Mouse (Mus musculus): ENCODE measurements around the gene Henmt1.

Henmt1 gene

DNA sequence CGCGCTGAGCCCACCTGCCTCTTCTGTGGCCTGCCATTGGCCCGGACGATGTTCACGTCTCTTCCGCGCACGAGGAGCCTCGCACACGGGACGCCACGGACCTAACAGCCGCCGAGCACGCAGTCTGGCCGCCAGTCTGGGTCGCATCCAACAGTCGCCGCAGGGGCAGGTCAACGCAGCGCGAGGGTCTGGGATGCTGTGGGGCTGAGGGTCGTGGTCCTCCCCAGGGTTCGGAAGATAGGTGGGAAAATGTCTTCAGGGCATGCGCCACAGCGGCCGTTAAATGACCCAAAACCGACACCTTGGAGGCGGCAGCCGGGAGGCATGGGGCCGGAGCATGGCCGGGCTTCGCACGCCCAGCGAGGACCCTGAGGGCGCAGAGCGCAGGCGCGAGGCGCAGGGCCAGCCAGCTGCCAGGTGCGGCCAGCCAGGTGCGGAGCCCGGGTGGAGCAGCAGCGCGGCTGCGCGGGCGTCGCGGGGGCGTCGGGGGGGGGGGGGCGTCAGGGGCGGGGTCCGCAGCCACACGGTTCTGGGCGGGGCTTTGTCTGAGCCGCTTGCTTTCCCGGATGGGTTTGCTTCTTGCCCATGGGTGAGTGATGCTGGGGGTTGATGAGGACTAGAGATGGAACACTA, 444 bp downstream of the Henmt1 start, which contains the start of gene Gm9857:
Gene Gm9857 (minus strand): TSS at position 445 of the 633 bp plus-strand sequence.
- no peak for DNase-seq (ENCODE audit: low read depth)

DNA sequence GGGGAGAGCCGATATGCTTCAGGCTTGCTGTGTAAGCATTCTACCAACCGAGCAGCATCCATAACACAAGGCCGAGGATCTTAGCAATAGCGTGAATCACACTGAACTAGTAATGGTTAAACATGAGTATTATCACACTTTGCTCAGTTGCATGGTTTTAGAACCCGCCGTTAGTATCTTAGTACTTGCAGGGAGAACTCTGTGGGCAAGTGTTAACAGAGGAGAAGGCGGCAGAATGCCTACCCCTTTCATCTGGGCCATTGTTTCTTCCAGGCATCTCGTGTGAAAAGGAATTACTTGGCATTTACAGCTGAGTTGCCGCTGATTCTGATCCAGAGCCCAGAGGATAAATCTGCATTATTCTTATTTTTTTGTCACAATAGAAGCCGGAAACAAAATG, 1.3 kb downstream of the Henmt1 start:
- no peak for DNase-seq (ENCODE audit: low read depth)

DNA sequence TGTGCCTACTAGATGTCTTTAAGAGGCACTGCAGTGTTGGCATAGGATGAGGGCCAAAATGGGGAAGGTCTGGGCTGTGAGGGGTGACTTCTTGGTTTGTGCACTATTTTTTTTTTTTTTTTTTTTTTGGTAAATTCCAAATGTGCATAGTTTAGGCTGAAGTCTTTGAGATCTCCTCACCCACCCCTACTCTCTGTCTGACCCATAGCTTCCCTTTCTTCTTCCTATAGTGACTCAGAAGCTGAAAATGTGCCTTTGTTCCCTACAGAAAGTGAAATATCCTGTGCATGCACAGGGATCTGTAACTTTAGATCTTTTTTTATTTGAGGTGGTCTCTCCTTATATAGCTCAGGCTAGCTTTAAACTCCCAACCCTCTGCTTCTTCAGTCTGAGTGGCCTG, 18.3 kb downstream of the Henmt1 start:
- peak; percentile 34 for DNase-seq (ENCODE audit: low read depth)

DNA sequence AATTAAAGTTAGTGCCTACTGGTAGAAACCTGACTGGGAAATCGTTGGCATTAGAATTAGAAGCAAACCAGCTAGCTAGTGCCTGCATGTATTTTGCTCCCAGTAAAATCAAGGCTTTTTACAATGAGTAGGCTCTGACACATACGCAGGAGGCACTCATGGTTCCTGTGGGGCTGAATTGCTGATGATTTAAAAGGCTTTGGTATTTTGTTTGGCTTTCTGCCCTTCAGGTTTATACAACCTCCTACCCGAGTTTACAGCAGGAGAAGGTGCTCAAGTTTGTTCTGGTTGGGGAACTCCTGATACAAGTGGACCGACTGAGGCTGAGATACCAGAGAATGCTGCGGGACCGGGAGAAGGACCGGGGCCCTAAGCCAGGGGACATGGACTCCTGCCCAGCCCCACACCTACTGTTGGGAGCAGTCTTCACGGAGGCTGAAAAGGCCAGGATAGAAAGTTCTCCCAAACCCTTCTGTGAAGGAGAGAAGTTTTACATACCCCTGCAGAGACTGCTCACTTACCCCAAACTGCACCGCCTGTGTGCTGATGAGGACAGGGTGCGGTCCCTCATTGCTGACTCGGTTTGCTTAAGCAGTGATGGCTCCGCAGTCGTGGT, 20.1 kb downstream of the Henmt1 start:
- no peak for DNase-seq (ENCODE audit: low read depth)

DNA sequence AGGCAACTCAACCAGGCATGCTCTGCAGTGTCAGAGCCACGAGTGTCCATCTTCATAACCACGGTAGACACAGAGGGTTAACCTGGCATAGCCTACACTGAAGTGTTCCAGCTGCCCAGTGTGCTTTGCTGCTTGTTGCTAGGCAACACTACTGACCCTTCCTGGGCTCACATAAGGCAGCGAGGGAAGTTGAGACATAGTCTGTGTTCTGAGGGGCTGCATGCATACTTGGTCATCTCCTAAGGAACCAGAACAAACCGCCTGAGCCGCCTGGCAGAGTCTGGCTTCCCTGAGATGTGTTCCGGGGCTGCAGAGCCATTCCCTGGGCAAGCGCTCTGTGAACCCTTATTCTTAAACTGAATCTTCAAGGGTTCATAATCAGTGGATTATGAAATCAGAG, 21.6 kb downstream of the Henmt1 start:
- no peak for DNase-seq (ENCODE audit: low read depth)

DNA sequence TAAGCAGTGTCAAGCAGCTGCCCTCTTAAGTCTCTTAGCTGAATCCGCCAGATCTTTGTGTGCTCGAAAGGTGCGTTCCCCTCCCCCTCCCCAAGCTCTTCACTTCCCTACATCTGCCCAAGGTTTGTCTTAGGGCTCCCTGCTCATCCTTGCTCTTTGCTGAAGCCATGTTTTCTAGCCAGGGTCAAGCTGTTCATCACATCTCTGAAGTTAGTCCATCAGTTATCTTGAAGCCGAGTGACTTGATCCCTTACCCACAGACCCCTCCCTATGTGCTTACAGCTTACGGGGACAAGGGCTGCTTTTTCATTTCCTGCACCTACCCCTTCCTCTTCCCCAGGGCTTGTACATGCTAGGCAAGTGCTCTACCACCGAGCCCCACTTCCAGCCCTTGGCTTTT, 22.0 kb downstream of the Henmt1 start:
- DNase-seq (ENCODE audit: low read depth) = no peak

DNA sequence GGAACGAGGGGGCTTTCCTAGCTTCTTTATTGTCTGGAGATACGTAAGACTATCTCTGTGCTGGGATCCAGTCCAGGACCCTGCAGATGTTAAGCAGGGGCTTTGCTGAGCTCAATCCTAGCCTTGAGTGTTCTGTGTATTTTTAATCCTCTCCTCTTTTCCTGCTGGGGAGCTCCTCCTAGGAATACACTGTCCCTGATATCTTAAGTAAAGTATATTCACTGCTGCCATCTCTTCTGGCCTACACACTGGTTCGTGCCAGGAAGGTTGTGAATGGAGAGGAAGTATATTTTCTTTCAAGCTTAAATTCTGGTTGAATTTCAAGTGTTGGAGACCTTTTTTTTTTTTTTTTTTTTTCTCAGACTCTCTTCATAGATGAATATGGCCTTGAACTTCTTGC, 23.6 kb downstream of the Henmt1 start:
- no peak for DNase-seq (ENCODE audit: low read depth)

DNA sequence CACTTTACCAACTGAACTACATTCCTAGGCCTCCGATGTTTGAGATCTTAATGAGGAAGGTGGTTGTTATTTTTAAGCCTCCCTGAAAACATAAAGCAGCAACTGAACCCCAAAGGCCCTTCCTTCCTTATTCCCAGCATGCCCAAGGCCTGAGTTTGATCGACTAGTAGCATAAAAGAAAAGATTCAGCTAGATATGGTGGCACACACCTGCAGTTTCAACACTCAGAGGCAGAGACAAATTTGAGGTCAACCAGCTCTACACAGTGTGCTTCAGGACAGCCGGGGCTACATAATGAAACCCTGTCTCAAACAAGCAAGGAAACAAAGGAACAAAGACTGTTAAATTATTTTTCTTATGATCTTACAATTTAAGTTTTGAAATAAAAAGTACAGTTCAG, 24.1 kb downstream of the Henmt1 start:
- no peak for DNase-seq (ENCODE audit: low read depth)

DNA sequence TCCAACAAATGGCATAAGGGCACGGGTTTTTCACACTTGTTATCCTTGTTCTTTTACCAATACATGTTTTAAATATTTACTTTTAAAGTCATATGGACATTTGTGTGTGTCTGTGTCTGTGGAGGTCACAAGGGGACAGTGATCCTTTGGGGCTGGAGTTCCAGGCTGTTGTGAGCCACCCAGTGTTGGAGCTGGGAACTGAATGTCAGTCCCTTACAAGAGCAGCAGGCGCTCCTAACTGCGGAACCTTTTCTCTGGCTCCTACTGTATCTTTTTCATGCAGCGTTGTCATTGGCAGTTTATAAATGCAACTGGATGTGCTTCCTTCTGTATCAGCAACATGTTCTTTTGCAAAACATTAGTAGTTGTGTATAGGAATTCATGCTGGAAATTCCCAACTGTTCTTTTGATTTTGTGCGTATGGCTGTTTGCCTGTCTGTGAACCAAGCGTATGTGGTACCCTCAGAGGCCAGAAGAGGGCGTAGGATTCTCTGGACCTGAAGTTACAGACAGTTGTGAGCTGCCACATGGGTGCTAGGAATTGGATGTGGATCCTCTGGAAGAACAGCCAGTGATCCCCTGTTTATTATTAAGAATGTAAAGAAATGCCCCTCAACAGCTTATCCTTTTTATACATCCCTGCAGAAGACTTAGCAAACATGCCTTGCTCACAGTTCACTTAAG, 24.8 kb downstream of the Henmt1 start:
- DNase-seq (ENCODE audit: low read depth) = no peak

DNA sequence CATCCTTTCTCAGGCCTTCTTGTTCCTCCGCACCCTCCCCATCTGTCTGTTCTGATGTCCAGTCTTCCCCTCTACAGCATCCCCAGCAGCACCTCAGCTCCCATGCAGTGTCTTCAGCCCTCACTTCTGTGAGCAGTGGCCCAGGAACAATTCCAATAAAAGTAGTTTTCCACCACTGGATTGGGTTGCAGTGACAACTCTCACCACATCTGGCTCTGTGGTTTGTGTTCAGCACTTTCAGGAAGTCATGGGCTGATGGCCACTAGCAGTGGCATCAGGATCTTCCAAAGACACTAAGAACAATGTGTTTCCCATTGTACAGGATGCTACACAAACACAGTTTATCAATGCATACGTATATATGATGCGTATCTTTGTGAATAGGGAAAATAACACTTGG, 26.4 kb downstream of the Henmt1 start:
- peak; percentile 52 for DNase-seq (ENCODE audit: low read depth)

DNA sequence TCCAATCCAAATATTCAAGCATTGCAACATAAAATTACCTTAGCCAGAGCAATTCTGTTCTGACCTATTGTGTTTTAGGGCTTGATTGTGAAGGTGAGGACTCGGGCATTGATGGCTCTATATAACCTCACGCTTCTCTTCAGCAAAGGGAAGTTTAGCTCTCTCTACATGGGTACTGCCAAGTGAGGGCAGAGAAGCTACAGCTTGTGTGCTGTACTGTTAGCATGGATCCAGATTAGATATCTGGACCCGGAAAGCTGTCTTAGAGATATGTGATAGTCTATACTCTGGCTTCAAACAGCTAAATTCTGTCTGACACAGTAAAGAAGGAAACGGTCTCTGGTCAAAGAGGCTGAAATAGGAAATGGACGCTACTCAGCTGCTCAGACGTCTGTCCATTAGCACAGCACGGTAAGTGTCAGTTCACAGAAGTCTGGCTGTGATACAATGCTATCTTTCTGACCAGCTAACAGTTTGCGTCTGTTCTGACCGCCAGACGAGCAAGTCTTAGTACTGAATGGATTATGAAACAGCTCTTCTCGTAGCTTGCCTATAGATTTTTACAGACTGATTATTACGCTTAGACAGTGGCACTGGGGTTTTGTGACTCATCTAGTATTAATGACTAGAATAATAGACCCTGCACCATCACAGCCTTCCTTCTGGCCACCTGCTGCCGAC, 34.4 kb downstream of the Henmt1 start:
- no peak for DNase-seq (ENCODE audit: low read depth)

DNA sequence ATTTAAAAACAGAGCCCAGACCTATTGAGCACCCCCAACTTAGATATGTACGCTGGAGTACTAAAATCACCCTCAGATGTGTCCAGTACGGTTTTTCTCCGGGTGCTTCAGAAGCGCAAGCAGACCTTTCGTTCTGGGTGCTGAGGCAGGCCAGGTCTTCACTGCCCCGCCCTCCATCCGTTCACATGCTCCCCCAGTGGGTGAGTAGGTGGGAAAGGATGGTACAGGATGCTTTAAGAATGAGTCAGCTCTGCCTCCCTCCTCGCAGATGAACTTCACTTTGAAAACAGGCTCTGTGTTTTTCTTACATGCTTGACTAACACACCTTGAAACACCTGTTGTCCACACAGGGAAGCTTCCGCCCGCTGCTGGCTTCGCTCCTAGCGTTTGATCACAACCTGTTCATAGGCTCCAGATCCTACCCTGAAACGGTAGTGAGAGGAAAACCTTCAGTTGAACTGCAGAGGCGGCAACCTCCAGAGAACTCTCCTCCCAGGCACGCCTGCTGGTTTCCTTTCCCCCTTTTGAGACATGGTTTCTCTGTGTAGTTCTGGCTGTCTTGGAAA, 35.3 kb downstream of the Henmt1 start:
- no peak for DNase-seq (ENCODE audit: low read depth)

DNA sequence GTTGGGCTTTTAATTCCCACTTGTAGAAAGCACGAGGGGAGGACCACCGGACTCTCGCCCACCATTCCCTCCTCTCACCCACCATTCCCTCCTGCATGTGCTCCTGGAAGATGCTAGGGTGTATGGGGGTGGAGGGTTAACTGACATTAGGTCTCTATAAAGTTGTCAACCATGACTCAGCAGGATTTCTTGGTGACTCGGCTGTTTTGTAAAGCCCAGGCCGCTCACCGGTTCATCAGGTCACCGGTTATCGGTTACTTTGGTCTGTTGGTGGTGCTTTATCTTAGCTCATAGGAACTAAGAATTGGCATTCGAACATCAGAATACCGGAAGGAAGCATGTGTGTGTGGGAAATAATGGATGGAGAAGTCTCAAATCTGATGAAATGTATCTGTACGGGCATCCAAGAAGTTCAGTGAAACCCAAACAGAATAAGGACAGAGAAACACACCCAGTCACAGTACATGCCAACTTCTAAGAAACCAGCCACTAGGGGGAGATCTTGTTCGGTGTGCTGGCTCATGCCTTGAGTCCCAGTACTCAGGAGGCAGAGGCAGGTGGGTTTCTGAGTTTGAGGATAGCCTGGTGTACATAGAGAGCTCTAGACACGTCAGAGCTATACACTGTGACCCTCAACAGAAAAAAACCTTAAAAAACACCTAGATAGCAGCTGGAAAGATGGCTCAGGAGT, 37.8 kb downstream of the Henmt1 start:
- DNase-seq (ENCODE audit: low read depth) = peak; percentile 74

DNA sequence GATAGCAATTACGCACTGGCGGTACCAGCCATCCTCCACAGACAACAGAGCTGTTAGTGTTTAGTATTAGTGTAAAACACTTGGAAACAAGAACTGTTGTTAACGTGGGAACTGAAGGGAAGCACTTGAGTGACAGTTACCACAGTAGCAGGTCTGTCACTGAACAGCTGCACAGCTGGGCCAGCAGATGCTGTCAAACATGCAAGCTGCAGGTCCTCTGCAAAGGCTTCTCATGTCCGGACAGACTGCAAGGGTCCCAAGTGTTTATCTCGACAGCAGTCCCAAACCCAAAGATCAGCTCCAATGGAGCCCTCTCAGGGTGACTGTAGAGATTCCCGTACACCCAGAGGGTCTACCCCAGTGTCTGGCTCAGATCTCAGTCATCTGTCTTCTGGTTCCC, 42.3 kb downstream of the Henmt1 start:
- DNase-seq (ENCODE audit: low read depth) = no peak

DNA sequence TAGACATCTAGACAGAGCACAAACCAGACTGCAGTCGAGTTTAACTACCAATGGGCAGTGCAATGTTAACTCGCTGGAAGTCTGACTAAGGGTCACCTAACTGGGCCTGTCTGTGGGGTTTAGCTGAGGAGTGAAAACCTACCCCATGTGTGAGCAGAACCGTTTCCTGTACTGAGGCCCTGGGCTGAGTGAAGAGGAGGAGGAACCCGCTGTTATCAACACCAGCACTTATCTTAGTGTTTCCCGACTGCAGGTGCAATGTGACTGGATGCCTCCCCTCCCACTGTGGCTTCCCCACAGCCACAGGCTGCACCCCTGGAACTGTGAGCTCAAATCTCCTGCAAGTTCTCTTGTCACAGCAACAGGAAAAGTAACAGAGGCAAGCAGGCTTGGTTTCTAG, 44.3 kb downstream of the Henmt1 start:
- DNase-seq (ENCODE audit: low read depth) = peak; percentile 72

DNA sequence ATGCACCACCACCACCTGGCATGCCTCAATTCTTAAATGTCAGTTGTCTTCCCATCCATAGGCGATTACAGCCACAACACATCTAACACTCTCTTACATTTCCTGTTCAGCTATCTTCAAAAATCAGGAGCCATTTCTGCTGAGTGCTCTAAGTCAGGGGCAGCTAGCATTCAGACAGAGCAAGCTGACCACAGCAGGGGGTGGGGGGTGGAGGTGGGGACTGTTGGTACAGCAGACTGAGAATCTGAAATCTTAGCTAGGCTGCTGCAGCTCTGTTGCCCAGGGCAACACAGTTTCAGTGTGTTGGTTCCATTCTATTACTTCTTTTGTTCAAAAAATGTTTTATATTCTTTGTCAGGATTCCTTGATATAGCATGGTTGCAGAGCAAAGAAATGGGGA, 46.9 kb downstream of the Henmt1 start:
- DNase-seq (ENCODE audit: low read depth) = peak; percentile 73

DNA sequence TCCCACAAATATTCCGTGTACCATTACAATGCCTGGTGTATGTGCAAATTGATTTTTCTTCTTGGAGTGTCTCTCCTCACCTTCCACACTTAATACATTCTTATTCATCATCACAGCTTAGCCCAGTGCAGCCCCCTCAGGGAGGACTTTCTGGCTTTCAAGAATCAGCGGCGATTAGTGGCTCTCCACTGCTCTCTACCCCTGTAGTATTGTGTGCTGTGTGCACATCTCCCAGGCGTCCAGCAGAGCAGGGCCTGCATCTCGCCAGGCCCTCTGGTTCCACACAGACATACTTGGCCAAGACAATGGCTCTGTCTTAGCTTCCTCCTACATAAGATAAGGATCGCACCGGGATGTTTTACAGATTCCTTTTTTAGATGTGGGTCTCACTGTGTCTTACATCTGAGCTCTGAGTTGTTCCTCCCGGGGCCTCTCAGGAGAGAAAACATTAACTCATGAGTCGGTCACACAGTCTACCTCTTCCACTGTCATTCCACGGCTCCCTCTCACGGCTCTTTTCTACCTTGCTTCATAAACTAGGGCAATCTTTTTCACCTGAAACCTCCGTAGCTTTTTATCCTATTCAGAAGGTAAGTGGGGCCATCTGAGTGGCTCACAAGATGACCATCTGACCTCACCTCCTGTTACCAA, 47.5 kb downstream of the Henmt1 start:
- no peak for DNase-seq (ENCODE audit: low read depth)

DNA sequence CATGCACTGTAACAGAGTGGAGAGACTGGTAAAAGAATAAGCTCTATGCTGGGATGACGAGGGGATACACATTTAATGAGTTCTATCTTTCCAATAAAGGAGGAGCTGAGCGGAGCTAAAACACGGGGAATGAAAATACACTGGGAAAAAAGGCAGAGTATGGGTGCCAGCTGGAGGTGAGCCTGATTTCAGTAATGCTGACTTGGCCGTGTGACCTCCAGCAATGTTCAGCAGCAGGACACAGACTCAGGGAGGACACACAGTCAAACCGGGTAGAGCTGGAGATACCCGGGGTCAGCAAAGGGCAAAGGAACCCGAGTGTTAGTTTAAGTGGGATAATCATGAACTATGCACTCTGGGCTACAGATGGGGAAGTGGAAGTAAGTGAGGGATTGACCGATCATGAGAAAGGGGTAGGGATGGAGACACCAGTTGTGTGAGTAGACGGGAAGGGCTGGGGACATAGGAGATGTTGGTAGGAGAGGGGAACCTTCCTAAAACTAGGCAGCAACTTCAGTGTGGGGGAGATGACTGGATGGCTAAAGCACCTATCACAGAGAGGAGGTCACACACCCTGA, 50.4 kb downstream of the Henmt1 start:
- DNase-seq (ENCODE audit: low read depth) = no peak

DNA sequence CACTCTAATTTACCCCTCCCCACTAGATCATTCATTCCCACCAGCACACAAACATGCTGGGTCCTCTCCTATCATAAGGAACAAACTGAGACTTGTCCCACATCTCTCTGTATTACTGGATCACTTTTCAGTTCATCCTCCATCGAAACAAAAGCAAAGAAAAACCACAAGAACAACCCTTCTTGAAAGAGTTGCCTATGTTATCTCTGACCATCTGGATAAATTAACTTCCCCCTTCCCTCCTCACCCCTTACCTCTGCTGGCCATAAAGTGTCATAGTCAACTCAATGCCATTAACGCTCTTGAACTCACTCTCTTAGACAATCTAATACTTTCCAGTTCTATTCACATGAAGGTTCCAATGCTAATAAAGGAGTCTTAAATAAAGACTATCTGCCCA, 54.8 kb downstream of the Henmt1 start:
- DNase-seq (ENCODE audit: low read depth) = peak; percentile 81

DNA sequence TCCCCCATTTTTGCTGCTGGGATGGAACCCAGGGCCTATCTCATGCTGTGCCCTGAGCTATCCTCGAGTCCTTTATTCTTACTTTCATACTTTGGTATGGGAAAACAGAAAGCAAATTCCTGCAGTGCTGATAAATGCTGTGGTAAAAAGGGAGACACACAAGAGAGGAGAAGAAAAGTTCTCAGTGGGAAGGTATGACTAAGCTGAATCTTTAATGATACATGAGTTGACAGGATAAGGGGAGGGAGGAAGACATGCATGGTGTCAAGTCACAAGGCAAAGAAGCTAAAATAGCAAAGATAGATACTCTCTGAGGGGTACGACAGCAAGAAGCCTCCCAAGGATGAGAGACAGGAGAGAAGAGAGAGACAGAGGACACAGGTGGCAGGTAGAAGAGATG, 55.7 kb downstream of the Henmt1 start:
- peak; percentile 66 for DNase-seq (ENCODE audit: low read depth)

DNA sequence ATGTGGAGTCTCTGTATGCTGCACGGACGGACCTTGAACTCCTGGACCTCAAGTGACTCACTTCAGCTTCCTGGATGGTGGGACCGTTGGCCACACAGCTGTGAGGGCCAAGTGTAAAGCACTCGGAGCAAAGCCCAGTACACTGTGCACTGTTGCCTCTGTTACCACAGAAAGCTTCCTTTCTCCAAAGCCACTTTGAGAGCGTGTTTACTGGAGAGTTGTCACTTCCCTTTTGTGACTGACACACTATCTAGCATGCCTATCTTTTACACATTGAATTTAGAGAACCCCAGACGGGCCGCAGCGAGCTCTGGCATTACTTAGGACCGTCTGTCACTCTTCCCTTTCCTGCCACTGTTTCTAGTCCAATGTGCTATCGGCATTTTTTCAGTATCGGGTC, 57.6 kb downstream of the Henmt1 start:
- peak; percentile 98 for DNase-seq (ENCODE audit: low read depth)

All from 416B (cell line).